Mouse (Mus musculus): ENCODE results near the gene Trp53.
"Not testable (repeated sequence)": the region's sequence is repeated elsewhere in the genome, so short reads cannot be mapped to it uniquely, and the experiment has no call there.

Gene Trp53

GRCm38 (mm10) chr11:69624339-69624738 is 44.2 kb downstream of the Trp53 start:
- DNase-seq (ENCODE audit: low read depth, low spot score), result not testable (repeated sequence)

GRCm38 (mm10) chr11:69628286-69628685 is 48.1 kb downstream of the Trp53 start:
- peak; percentile 76 for DNase-seq (ENCODE audit: low read depth, low spot score)

- peak; percentile 62 for DNase-seq (ENCODE audit: low read depth, low spot score)
Observed at GRCm38 (mm10) chr11:69629802-69630201, 49.6 kb downstream of the Trp53 start.

GRCm38 (mm10) chr11:69632284-69633089 is 52.3 kb downstream of the Trp53 start, which contains the start of gene Fxr2:
Gene Fxr2 (plus strand): TSS chr11:69632990.
- DNase-seq (ENCODE audit: low read depth, low spot score), result peak; percentile 99

- DNase-seq (ENCODE audit: low read depth, low spot score), result no peak
Observed at GRCm38 (mm10) chr11:69633128-69633866, 53.1 kb downstream of the Trp53 start.

- no peak for DNase-seq (ENCODE audit: low read depth, low spot score)
Observed at GRCm38 (mm10) chr11:69635471-69635870, 55.3 kb downstream of the Trp53 start.
